Mouse (Mus musculus) forebrain, postnatal 0 days (tissue): ENCODE measurements at regions not wholly inside any gene's neighbourhood (a gene's known extent, or its start where the extent isn't known, plus 50 kb on each side); places are given as distances from the start of the nearest gene placed in this dataset.

Source experiments
- ATAC-seq: fragments of 200-750 bp; cut with Nextera tagmentation; 2 replicates; pipeline ENCODE4 v1.8.0; 2017; ENCODE audit warnings: mild to moderate bottlenecking, moderate library complexity
- DNase-seq: peaks from one replicate; pipeline ENCODE4 v3.0.0-alpha.2; 2015
- H3K27ac ChIP-seq: fragments of 300-500 bp; sonication (generic); 2 replicates; pipeline ENCODE4 v1.5.1; 2014; ENCODE audit warnings: low read depth, mild to moderate bottlenecking, antibody characterized with exemption, low read length, moderate library complexity, mixed read lengths
- H3K27me3 ChIP-seq: fragments of 300-500 bp; sonication (generic); 2 replicates; pipeline ENCODE4 v1.6.1; 2014; ENCODE audit warnings: mild to moderate bottlenecking, low read length, mixed read lengths; ENCODE audit not compliant: insufficient read depth
- H3K36me3 ChIP-seq: fragments of 300-500 bp; sonication (generic); 2 replicates; pipeline ENCODE4 v1.6.1; 2014; ENCODE audit warnings: mild to moderate bottlenecking, moderate library complexity; ENCODE audit not compliant: insufficient read depth
- H3K4me1 ChIP-seq: fragments of 300-500 bp; sonication (generic); 2 replicates; pipeline ENCODE4 v1.6.1; 2014; ENCODE audit warnings: antibody characterized with exemption; ENCODE audit not compliant: insufficient read depth
- H3K4me2 ChIP-seq: fragments of 300-500 bp; sonication (generic); 2 replicates; pipeline ENCODE4 v1.6.1; 2014; ENCODE audit warnings: low read depth, mild to moderate bottlenecking, moderate library complexity
- H3K4me3 ChIP-seq: fragments of 300-500 bp; sonication (generic); 2 replicates; pipeline ENCODE4 v1.5.1; 2014; ENCODE audit warnings: low read depth, low read length, mixed read lengths
- H3K9ac ChIP-seq: fragments of 300-500 bp; sonication (generic); 2 replicates; pipeline ENCODE4 v1.6.1; 2014; ENCODE audit warnings: mild to moderate bottlenecking
- H3K9me3 ChIP-seq: fragments of 300-500 bp; sonication (generic); 2 replicates; pipeline ENCODE4 v1.6.1; 2016; ENCODE audit warnings: low read length
- CTCF ChIP-seq: sonication (generic); IDR thresholded peaks from 2 replicates; pipeline ENCODE4 v1.5.1; 2016; ENCODE audit warnings: antibody characterized with exemption, control low read depth, low read depth
- WGBS: fragments of 180-500 bp; shearing (Covaris S2); extraction: QIAGEN DNeasy Blood & Tissue Kit; methylation state at CpG from one replicate; pipeline ENCODE4 v1.1.7; 2014; 5-methylcytosine and 5-hydroxymethylcytosine counted together

DNA sequence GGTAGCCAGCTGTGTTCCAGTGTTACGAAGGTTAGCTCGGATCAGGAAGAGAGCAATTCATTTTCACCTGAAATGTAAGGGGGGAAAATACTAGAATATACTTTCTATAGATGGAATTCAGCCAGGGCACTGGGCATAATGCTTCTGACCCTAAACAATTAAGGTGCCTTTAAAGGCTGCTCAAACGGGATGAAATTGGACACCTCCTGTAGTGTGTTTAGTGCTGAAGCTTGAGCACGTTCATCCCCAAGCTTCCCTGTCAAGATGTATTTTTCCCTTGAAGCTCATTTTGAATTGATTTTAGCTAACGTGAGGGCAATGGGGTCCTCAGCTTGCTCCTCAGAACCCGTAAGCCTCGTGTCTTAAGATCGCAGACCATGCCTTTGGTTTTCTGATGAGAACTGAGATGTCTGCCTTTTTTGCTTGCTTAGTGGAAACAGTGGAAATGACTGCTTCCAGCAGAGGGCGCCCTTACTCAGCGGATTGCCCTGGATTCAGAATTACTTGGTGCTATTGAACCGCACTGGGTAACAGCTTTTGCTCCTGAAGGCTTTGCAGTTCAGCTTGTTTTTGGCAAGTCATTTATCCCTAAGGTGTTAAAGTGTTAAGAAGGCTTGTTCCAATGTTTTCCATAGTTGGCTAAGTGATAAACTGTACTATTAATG, 74.6 kb upstream of the Fermt1 start:
- no peak overlapping the region for H3K27ac ChIP-seq
- H3K4me1 ChIP-seq = no peaks in the 10 kb centered on the region
- 0 out of 2 replicates have a peak overlapping the region, but pooled peaks have one; percentile 32 for H3K9ac ChIP-seq
- H3K4me2 ChIP-seq = peak overlapping the region; percentile 37
- 18% methylated on average over 11 of the region's 11 CpGs for WGBS
- H3K4me3 ChIP-seq = no peak overlapping the region
- no peaks in the 10 kb centered on the region for H3K9me3 ChIP-seq
- DNase-seq (peak; percentile 90), ATAC-seq (peak; percentile 89)
- TF ChIP-seq CTCF = peak; percentile 92
- H3K36me3 ChIP-seq = no peaks in the 10 kb centered on the region
- no peaks in the 10 kb centered on the region for H3K27me3 ChIP-seq

DNA sequence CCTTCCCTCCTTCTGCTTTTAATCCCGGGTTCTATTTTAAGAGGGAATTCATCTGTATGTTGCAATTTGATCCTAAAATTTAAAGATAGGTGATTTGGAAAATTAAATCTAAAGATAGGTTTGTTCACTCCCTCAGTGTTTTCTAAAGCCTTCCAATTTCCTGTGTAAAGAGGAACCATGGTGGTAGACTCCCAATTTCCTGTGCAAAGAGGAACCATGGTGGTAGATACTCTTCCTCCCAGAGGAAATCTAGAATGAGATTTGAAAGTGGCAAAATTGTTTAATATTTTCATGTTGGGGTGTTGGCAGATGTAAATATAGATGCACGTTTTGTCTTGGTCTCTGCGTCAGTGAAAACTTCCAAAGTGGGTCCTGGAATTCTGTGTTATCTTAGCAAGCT, 75.5 kb upstream of the Fermt1 start:
- Histone ChIP-seq H3K27ac (no peak overlapping the region), H3K4me3 (no peak overlapping the region), H3K27me3 (no peaks in the 10 kb centered on the region), H3K9me3 (no peaks in the 10 kb centered on the region), H3K4me2 (no peak overlapping the region), H3K4me1 (no peaks in the 10 kb centered on the region), H3K9ac (no peak overlapping the region), H3K36me3 (no peaks in the 10 kb centered on the region)
- ATAC-seq (no peak), DNase-seq (no peak)
- 84% methylated on average over 3 of the region's 3 CpGs for WGBS
- no peak for TF ChIP-seq CTCF

DNA sequence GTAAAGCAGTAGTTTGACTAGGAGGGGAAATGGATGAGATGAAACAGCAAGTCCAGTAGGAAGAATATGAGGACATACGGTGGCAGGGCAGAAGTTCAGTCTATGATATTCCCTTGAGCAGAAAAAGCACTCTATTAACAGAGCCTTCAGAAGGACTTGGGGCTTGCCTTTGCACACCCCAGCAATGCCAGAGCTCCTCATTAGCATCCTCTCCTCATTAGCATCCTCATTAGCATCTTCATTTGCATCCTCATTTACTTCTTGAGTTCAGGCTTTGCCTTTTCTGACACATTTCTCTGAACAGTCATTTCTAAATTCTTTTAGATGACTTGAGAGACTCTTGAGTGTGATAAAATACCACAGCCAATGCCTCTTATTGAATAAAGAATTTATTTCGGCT, 81.3 kb upstream of the Fermt1 start:
- Histone ChIP-seq H3K4me2 (no peak overlapping the region), H3K27me3 (no peaks in the 10 kb centered on the region), H3K4me1 (no peaks in the 10 kb centered on the region), H3K9ac (no peak overlapping the region), H3K36me3 (no peaks in the 10 kb centered on the region), H3K4me3 (no peak overlapping the region), H3K27ac (no peak overlapping the region), H3K9me3 (no peaks in the 10 kb centered on the region)
- WGBS = 48% methylated on average over 2 of the region's 2 CpGs
- DNase-seq = no peak
- no peak for ATAC-seq
- TF ChIP-seq CTCF = no peak

DNA sequence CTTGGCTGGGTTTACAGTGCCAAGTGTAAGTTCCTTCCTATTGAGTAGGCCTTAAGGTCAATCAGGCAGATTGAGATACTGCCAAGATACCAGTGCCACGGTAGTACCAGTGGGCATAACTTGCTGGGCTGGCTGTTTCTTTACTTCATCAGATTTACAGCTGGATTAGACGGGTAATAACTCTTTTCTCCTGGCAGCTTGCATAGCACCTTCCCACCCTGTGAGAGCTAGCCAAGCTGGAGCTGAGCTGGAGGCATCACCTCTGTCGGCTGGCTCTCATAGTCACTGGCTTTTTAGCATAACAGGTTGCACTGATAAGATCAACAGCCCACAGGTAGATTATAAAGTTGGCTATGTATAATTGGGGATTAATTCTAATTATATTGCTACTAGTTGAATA, 89.7 kb upstream of the Fermt1 start:
- WGBS = 74% methylated on average over 3 of the region's 3 CpGs
- DNase-seq = no peak
- no peak overlapping the region for H3K27ac ChIP-seq
- H3K4me1 ChIP-seq = no peaks in the 10 kb centered on the region
- H3K36me3 ChIP-seq = no peaks in the 10 kb centered on the region
- H3K4me3 ChIP-seq = no peak overlapping the region
- no peaks in the 10 kb centered on the region for H3K9me3 ChIP-seq
- H3K4me2 ChIP-seq = no peak overlapping the region
- no peak for TF ChIP-seq CTCF
- ATAC-seq = no peak
- H3K9ac ChIP-seq = no peak overlapping the region
- H3K27me3 ChIP-seq = no peaks in the 10 kb centered on the region

DNA sequence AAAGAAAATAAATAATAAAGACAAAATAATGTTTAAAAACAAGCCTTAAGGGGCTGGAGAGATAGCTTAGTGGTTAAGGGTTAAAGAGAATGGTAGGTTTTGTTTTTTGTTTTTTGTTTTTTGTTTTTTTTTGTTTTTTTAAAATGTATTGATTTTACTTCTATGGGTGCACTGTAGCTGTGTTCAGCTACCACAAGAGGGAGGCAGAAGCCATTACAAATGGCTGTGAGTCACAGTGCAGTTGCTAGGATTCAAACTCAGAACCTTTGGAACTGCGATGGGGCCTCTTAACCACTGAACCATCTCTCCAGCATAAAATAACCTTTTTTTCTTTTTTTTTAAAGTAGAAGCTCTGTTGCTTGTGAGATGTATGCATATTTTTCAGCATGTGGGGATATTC, 95.0 kb upstream of the Fermt1 start:
- no peak for ATAC-seq

DNA sequence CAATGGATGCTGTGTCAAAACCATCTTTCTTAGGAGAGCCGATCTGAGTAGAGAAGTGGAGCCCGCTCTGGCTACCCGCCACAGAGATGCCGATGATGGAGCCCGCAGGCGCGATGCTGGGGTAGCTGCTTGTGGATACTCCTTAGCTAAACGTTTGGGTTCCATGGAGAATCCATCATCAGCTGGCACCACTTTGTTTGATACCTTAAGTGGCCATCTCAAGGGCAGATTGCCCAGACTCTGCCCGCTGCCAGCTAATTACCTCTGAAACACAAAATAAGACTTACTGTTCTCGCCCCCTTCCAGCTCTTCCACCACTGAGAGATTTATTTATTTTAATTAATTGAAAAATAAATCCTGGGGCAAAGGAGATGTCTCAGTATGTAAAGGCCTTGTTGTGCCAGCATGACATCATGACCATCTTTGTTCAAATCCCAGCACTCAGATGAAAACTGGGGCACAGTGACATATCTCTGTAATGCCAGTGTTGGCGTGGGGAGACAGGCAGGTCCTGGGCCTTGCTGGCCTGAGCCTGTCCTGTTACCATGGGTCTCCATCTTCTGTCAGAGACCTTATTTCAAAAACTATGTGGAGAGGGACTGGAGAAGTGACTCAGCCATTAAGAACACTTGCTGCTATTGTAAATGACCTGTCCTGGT, 132.1 kb upstream of the Fermt1 start:
- peak; percentile 50 for ATAC-seq
- no peaks in the 10 kb centered on the region for H3K36me3 ChIP-seq
- H3K9me3 ChIP-seq = no peaks in the 10 kb centered on the region
- DNase-seq = peak; percentile 13
- H3K4me1 ChIP-seq = no peaks in the 10 kb centered on the region
- H3K4me3 ChIP-seq = no peak overlapping the region
- WGBS = 48% methylated on average over 11 of the region's 11 CpGs
- H3K27me3 ChIP-seq = no peaks in the 10 kb centered on the region
- no peak for TF ChIP-seq CTCF
- no peak overlapping the region for H3K9ac ChIP-seq
- no peak overlapping the region for H3K4me2 ChIP-seq
- no peak overlapping the region for H3K27ac ChIP-seq

More for the DNA sequence above, 95.0 kb upstream of the Fermt1 start:
- H3K4me1 ChIP-seq = no peaks in the 10 kb centered on the region
- no peak overlapping the region for H3K9ac ChIP-seq
- peak; percentile 2 for DNase-seq
- WGBS = 94% methylated on average over 1 of the region's 1 CpGs
- no peak overlapping the region for H3K27ac ChIP-seq
- H3K9me3 ChIP-seq = no peaks in the 10 kb centered on the region
- no peak overlapping the region for H3K4me3 ChIP-seq
- peak; percentile 47 for TF ChIP-seq CTCF
- H3K4me2 ChIP-seq = no peak overlapping the region
- no peaks in the 10 kb centered on the region for H3K36me3 ChIP-seq
- H3K27me3 ChIP-seq = no peaks in the 10 kb centered on the region

DNA sequence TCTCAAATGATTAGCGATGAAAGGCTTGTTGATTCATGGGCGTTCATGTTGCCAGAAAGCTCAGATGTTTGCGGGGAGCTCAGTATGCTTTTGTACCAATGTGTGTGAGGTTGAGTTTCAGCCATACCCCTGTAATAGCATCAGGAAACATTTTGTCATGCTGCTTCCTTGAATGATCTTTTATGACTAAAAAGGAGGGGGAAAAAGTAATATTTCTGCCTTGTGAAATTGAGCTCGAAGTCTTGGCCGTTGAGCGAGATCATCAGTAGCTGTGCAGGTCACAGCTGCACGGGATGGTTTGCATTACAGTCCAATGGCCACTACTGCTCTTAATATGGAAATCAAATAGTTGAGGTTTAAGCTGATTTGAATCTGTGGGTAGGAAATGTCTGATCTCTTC, 145.3 kb upstream of the Fermt1 start:
- no peak for TF ChIP-seq CTCF
- H3K4me3 ChIP-seq = no peak overlapping the region
- DNase-seq (no peak), ATAC-seq (no peak)
- no peaks in the 10 kb centered on the region for H3K9me3 ChIP-seq
- no peak overlapping the region for H3K27ac ChIP-seq
- H3K9ac ChIP-seq = no peak overlapping the region
- no peaks in the 10 kb centered on the region for H3K36me3 ChIP-seq
- 85% methylated on average over 7 of the region's 7 CpGs for WGBS
- H3K4me2 ChIP-seq = no peak overlapping the region
- H3K4me1 ChIP-seq = no peaks in the 10 kb centered on the region
- no peaks in the 10 kb centered on the region for H3K27me3 ChIP-seq
